Mouse (Mus musculus) G1E (cell line): ENCODE measurements at regions not wholly inside any gene's neighbourhood (a gene's known extent, or its start where the extent isn't known, plus 50 kb on each side); places are given as distances from the start of the nearest gene placed in this dataset.

Source experiments
- ATAC-seq: 2 replicates; pipeline ENCODE4 v1.8.0; 2016; ENCODE audit warnings: mild to moderate bottlenecking; ENCODE audit not compliant: insufficient number of reproducible peaks, poor library complexity, low FRiP score, severe bottlenecking; ENCODE audit errors: extremely low read depth
- DNase-seq: peaks from one replicate; pipeline ENCODE4 v3.0.0; 2012; ENCODE audit warnings: low spot score
- H3K27me3 ChIP-seq: 2 replicates; pipeline ENCODE4 v1.6.1; 2012; ENCODE audit warnings: mild to moderate bottlenecking, low read length, inconsistent platforms; ENCODE audit not compliant: insufficient read depth
- H3K36me3 ChIP-seq: replicated peaks from 2 replicates; pipeline ENCODE3; 2012; ENCODE audit warnings: mild to moderate bottlenecking, inconsistent platforms
- H3K4me1 ChIP-seq: 2 replicates; pipeline ENCODE4 v1.6.1; 2012; ENCODE audit warnings: low read depth, low read length, inconsistent platforms, mixed read lengths; ENCODE audit not compliant: insufficient read depth
- H3K4me3 ChIP-seq: 2 replicates; pipeline ENCODE4 v1.5.1; 2012; ENCODE audit warnings: low read depth, mild to moderate bottlenecking, inconsistent platforms, low read length, moderate library complexity, mixed read lengths
- H3K9me3 ChIP-seq: replicated peaks from 2 replicates; pipeline ENCODE4 v1.6.1; 2012; ENCODE audit warnings: inconsistent platforms
- CTCF ChIP-seq: IDR thresholded peaks from 2 replicates; pipeline ENCODE4 v1.5.1; 2012; ENCODE audit warnings: low read depth, low read length, inconsistent platforms, mixed read lengths
- GATA1 ChIP-seq: IDR thresholded peaks from 2 replicates; pipeline ENCODE4 v1.6.1; 2012; ENCODE audit warnings: borderline replicate concordance, low read length, inconsistent platforms, mixed read lengths
- GATA2 ChIP-seq: IDR thresholded peaks from 2 replicates; pipeline ENCODE4 v1.6.1; 2012; ENCODE audit warnings: low read depth, low read length, inconsistent platforms, borderline replicate concordance
- POLR2AphosphoS5 ChIP-seq: IDR thresholded peaks from 2 replicates; pipeline ENCODE4 v1.6.1; 2012; ENCODE audit warnings: low read depth, low read length, inconsistent platforms; ENCODE audit not compliant: insufficient replicate concordance
- TAL1 ChIP-seq: conservative IDR thresholded peaks from 2 replicates; pipeline ENCODE4 v1.6.1; 2012; ENCODE audit warnings: low read depth, low read length, inconsistent platforms, mixed read lengths

- TF ChIP-seq TAL1: no peak
- no peak for TF ChIP-seq POLR2AphosphoS5
- TF ChIP-seq GATA1: no peak
- no peak for TF ChIP-seq CTCF
- no peak for TF ChIP-seq GATA2
- no peaks in the 10 kb centered on the region for H3K4me1 ChIP-seq
These were observed 189.8 kb upstream of the Hs6st1 start for GRCm38 (mm10) chr1:35878426-35878825.

GRCm38 (mm10) chr1:35879388-35880093, 188.7 kb upstream of the Hs6st1 start:
- DNase-seq (no peak), ATAC-seq (no peak)
- H3K4me1 ChIP-seq: no peaks in the 10 kb centered on the region
- no peak overlapping the region for H3K4me3 ChIP-seq
- TF ChIP-seq CTCF (no peak), TAL1 (no peak), POLR2AphosphoS5 (no peak)
- H3K36me3 ChIP-seq: no peaks in the 10 kb centered on the region
- no peaks in the 10 kb centered on the region for H3K9me3 ChIP-seq
- H3K27me3 ChIP-seq: peaks cover 8% of the 10 kb centered on the region

More at GRCm38 (mm10) chr1:35878426-35878825, 189.8 kb upstream of the Hs6st1 start:
- Histone ChIP-seq H3K9me3 (no peaks in the 10 kb centered on the region), H3K36me3 (no peaks in the 10 kb centered on the region), H3K27me3 (peaks cover 4% of the 10 kb centered on the region), H3K4me3 (no peak overlapping the region)
- ATAC-seq: no peak
- no peak for DNase-seq

- Histone ChIP-seq H3K27me3 (peaks cover 8% of the 10 kb centered on the region), H3K4me1 (no peaks in the 10 kb centered on the region), H3K9me3 (no peaks in the 10 kb centered on the region), H3K4me3 (no peak overlapping the region), H3K36me3 (no peaks in the 10 kb centered on the region)
- DNase-seq (no peak), ATAC-seq (no peak)
- TF ChIP-seq POLR2AphosphoS5: no peak
These were observed 187.5 kb upstream of the Hs6st1 start for GRCm38 (mm10) chr1:35880562-35881265.

GRCm38 (mm10) chr1:35881521-35881920, 186.7 kb upstream of the Hs6st1 start:
- TF ChIP-seq GATA2: no peak
- no peak for TF ChIP-seq POLR2AphosphoS5
- TF ChIP-seq CTCF: no peak
- TF ChIP-seq TAL1: no peak
- no peak for TF ChIP-seq GATA1
- H3K4me1 ChIP-seq: no peaks in the 10 kb centered on the region
- no peak for ATAC-seq

GRCm38 (mm10) chr1:35882101-35882500, 186.1 kb upstream of the Hs6st1 start:
- DNase-seq (no peak), ATAC-seq (no peak)
- Histone ChIP-seq H3K36me3 (no peaks in the 10 kb centered on the region), H3K27me3 (peaks cover 4% of the 10 kb centered on the region; the same call in 1 of the 2 replicates), H3K9me3 (no peaks in the 10 kb centered on the region), H3K4me3 (no peak overlapping the region), H3K4me1 (no peaks in the 10 kb centered on the region)
- no peak for TF ChIP-seq GATA2
- no peak for TF ChIP-seq GATA1
- no peak for TF ChIP-seq TAL1
- no peak for TF ChIP-seq POLR2AphosphoS5
- no peak for TF ChIP-seq CTCF

More at GRCm38 (mm10) chr1:35881521-35881920, 186.7 kb upstream of the Hs6st1 start:
- Histone ChIP-seq H3K27me3 (peaks cover 4% of the 10 kb centered on the region; the same call in 1 of the 2 replicates), H3K9me3 (no peaks in the 10 kb centered on the region), H3K36me3 (no peaks in the 10 kb centered on the region), H3K4me3 (no peak overlapping the region)
- no peak for DNase-seq

- Histone ChIP-seq H3K36me3 (no peaks in the 10 kb centered on the region), H3K4me1 (no peaks in the 10 kb centered on the region), H3K9me3 (peaks cover 2% of the 10 kb centered on the region; the same call in 1 of the 2 replicates), H3K4me3 (no peak overlapping the region), H3K27me3 (no peaks in the 10 kb centered on the region; the same call in 1 of the 2 replicates)
- ATAC-seq: no peak
- no peak for DNase-seq
- no peak for TF ChIP-seq GATA2
- no peak for TF ChIP-seq GATA1
- TF ChIP-seq POLR2AphosphoS5: no peak
- no peak for TF ChIP-seq TAL1
- no peak for TF ChIP-seq CTCF
These were observed 178.3 kb upstream of the Hs6st1 start for GRCm38 (mm10) chr1:35889731-35890499.
